Mouse (Mus musculus) erythroblast, embryonic 14.5 days (primary cell): Measurements from ENCODE around the gene Rtp2.

Experiments
- GATA1 ChIP-seq: IDR thresholded peaks from 2 replicates; pipeline ENCODE4 v1.6.1; 2012; ENCODE audit warnings: low read length, inconsistent platforms, mixed read lengths
- TAL1 ChIP-seq: IDR thresholded peaks from 3 replicates; pipeline ENCODE4 v1.6.1; 2012; ENCODE audit warnings: low read length, inconsistent platforms, mixed read lengths

DNA sequence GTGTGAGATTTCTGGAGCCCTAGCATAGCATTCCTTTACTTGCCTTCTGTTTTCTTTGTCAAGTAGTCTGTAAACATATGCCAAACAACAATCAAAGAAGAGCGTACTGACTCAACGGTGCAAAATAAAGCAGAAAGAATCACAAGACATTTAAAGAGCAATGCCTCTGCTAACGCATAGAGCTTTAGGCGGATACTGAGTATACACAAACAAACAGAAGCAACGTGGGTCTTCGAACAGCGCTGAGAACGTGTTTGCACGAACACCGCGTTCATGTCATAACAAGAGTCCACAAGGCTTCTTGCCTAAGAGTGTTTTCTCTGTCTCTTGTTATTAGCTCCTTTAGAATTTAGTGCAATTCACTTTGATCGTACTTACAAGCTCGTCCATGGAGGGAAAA is 19.5 kb downstream of the Rtp2 start:
- TF ChIP-seq GATA1 (no peak), TAL1 (no peak)
